Mouse (Mus musculus): ENCODE results near the gene Slc7a1.

DNA sequence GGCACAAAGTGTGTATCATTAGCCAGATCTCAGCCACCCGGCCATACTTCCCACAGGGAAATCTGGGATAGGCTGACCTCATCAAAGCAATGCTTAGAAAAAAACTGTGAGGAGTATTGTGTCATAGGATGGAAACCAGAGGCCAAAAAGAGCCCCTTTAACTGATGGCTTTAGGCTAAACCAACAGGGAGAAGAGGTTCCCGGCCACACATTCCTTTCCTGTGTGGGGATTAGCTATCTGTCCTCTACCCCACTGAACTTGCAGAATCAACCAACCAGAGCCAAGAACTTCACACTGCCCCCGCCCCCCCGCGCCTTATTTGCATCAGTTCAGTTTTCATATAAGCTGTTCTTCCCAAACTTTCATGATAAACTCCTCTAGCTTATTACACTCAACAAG is 32.4 kb upstream of the Slc7a1 start:
- TF ChIP-seq CTCF (IDR thresholded peaks at IDR 0.05; ENCODE audit: borderline replicate concordance, control insufficient read depth, extremely low read depth, insufficient read depth, low read length, poor library complexity) (no peak), POLR2A (IDR thresholded peaks at IDR 0.05; ENCODE audit: control insufficient read depth, extremely low read depth, insufficient read depth, low read length, poor library complexity) (no peak)
